Mouse (Mus musculus): ENCODE results near the gene Fbxw4. TPM values are rescaled to one million over a fixed set of nuclear protein-coding genes. Genes with fewer than 3 reads are reported as not detected.

Gene Fbxw4
- polyA plus RNA-seq, 1 experiment = 32.5 TPM

GRCm38 (mm10) chr19:45618184-45618583, 41.9 kb downstream of the Fbxw4 start:
- DNase-seq (ENCODE audit: low read depth, low spot score) = no peak
- WGBS = 70% methylated on average over 6 of the region's 6 CpGs

DNA sequence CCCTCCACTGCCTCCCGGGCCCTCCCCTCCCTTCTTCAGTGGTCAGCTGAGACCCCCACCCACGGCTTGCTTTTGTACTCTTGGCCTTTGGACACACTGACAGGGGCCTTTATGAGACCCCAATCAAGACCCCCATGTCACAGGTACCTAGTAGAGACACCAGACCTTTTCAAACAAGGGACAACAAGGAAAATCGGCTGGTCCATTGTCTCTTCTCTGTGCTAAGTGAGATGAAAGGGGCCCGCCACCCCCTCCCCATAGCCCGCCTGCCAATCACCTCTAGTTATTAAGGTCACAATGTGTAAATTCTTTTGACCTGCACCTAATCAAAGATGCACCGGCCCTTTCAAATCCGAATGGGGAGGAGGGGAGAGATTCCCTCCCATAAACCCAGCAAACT, 43.4 kb downstream of the Fbxw4 start:
- 71% methylated on average over 7 of the region's 7 CpGs for WGBS
- DNase-seq (ENCODE audit: low read depth, low spot score) = no peak

DNA sequence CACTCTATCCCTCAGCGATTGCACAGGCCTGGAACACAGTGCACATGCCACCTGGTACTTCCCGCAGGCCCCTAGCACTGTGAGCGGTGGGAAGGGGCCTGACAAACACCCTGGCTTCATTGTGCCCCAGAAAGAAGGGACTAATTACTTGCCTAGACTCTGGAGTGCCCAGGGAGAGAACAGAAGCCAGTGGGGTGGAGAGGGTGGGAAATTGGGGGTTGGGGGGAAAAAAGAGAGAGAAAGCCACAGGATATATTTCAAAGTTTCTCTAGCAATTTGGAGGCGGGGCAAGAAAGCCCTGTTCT, 43.9 kb downstream of the Fbxw4 start:
- 89% methylated on average over 4 of the region's 4 CpGs for WGBS

GRCm38 (mm10) chr19:45615415-45616213, 44.5 kb downstream of the Fbxw4 start:
- 67% methylated on average over 12 of the region's 12 CpGs for WGBS

More for the DNA sequence above, 43.9 kb downstream of the Fbxw4 start:
- no peak for DNase-seq (ENCODE audit: low read depth, low spot score)

GRCm38 (mm10) chr19:45614928-45615327, 45.2 kb downstream of the Fbxw4 start:
- 67% methylated on average over 3 of the region's 3 CpGs for WGBS
- DNase-seq (ENCODE audit: low read depth, low spot score) = no peak

More at GRCm38 (mm10) chr19:45615415-45616213, 44.5 kb downstream of the Fbxw4 start:
- no peak for DNase-seq (ENCODE audit: low read depth, low spot score)

DNA sequence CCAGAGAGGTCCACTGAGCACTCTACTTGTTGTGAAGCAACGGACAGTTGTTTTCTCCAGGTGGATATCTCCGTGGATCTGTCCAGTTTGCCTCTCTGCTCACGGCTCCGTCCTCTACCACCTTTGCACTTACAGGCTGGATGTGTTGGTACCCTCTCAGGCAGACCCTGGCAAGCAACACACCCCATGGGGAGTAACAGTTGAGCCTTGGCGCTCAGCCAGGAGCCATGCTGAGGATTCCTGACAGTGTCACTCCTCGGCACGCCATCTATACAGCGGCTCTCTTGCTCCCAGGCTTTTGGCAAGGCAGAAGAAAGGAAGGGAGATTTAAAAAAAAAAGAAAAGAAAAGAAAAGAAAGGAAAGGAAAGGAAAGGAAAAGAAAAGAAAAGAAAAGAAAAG, 45.7 kb downstream of the Fbxw4 start:
- DNase-seq (ENCODE audit: low read depth, low spot score) = no peak
- 89% methylated on average over 8 of the region's 8 CpGs for WGBS

GRCm38 (mm10) chr19:45610823-45611222, 49.3 kb downstream of the Fbxw4 start:
- WGBS = 73% methylated on average over 5 of the region's 5 CpGs
- DNase-seq (ENCODE audit: low read depth, low spot score) = no peak

DNA sequence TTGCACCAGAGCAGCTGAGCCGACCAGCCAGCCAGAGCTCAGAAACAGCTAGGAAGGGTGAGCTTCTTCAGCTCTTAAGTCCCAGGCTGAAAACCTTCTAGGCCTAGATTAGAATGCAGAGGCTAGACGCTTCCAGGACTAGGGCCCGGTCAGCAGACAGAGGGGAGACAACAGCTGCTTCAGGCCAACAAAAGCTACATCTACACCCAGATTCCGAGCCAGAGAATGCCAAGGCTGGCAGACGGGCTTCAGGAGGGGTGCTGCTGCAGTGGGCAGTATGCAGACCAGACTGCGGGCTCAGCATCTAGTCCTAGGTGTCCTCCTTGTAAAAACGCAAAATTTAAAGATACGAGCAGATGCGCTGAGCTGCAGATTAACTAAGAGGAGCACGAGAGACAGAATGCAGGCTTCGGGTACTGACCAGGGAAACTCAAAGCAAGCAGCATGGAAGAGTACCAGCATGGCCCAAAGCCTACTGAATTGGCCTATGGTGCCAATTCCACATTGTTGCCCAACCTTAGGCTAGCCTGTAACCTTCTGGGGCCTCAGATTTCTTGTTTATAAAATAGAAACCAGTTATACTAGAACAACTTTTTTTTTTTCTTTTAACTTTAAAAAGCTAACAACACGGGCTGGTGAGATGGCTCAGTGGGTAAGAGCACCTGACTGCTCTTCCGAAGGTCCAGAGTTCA, 51.3 kb downstream of the Fbxw4 start:
- 92% methylated on average over 13 of the region's 13 CpGs for WGBS
- DNase-seq (ENCODE audit: low read depth, low spot score) = no peak

- 87% methylated on average over 7 of the region's 7 CpGs for WGBS
- DNase-seq (ENCODE audit: low read depth, low spot score) = no peak
These were observed 52.6 kb downstream of the Fbxw4 start for GRCm38 (mm10) chr19:45607479-45607878.

- DNase-seq (ENCODE audit: low read depth, low spot score) = no peak
- 92% methylated on average over 4 of the region's 4 CpGs for WGBS
These were observed 53.4 kb downstream of the Fbxw4 start for GRCm38 (mm10) chr19:45606701-45607100.

DNA sequence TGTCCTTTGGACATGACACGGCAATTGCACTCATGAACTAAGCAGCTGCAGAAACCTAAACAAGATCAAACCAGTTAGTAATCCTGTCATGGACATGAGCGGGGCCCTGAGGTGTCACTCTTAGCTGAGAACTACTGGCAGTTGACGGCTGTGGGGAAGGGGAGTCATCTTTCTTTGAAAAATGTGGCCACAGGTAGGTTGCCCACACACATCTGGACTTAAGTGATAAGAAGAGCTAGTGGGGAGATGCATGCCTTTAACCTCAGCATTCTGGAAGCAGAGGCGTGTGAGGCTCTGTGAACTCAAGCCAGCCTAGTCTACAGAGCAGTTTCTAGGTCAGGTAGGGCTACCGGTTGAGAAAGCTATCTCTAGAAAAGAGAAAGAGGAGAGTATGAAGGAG, 57.5 kb downstream of the Fbxw4 start:
- WGBS = 87% methylated on average over 5 of the region's 5 CpGs
- DNase-seq (ENCODE audit: low read depth, low spot score) = no peak

DNA sequence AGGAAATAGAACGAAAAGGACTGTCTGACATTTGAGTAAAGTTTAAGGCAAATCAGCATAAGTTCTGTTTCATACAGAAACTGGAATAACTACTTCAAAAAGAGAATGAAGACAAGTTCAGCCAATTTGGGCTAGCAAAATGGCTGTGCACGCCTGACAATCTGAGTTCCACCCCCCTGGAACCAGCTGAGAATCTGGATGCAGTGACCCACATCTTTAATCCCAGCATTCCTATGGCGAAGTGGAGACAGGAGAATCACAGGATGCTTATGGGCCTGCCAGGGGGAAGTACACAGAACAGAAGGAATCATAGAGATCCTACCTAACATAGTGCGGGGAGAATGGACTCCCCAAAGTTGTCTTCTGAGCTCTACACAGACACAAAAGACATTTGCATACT, 63.0 kb downstream of the Fbxw4 start:
- no peak for DNase-seq (ENCODE audit: low read depth, low spot score)
- WGBS = 91% methylated on average over 4 of the region's 4 CpGs

DNA sequence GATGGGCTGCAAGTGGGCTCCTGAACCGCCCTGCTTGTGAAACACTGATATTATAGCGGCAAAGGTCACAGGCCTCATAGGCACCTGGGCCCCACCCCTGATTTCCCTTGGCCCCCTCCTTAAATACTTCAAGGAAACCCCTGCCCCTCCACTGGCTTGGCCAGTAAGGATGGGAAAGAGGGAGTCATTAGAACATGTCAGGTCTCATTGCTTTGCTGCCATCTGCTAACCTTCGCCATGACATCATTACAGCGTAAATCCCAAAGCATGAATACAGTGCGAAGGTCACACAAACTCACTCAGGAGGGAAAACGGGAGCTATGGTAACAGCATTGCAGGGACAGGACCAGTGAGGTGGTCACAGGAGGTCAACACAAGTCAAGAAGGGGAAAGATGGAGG, 63.7 kb downstream of the Fbxw4 start:
- 91% methylated on average over 6 of the region's 6 CpGs for WGBS

GRCm38 (mm10) chr19:45596019-45596418, 64.1 kb downstream of the Fbxw4 start:
- 81% methylated on average over 7 of the region's 7 CpGs for WGBS
- DNase-seq (ENCODE audit: low read depth, low spot score) = no peak

More for the DNA sequence above, 63.7 kb downstream of the Fbxw4 start:
- DNase-seq (ENCODE audit: low read depth, low spot score) = no peak

DNA sequence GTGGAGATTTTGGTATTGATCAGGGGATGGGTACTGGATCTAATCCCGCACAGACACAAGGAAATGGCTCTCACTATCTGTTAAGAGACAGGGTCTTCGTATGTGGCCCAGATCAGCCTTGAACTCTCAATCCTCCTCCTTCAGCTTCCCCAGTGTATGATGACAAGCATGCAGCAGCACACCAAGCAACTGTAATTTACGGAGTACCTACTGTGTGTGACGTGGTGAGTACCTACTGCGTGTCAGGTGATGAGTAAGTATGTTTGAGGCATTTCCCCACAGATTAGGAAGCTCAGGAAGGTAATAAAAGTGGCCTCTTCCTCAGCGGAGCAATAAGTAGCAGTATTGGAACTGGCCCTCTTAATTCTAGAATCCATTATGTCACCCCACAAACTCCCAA, 64.6 kb downstream of the Fbxw4 start:
- 93% methylated on average over 6 of the region's 6 CpGs for WGBS
- DNase-seq (ENCODE audit: low read depth, low spot score) = no peak

DNA sequence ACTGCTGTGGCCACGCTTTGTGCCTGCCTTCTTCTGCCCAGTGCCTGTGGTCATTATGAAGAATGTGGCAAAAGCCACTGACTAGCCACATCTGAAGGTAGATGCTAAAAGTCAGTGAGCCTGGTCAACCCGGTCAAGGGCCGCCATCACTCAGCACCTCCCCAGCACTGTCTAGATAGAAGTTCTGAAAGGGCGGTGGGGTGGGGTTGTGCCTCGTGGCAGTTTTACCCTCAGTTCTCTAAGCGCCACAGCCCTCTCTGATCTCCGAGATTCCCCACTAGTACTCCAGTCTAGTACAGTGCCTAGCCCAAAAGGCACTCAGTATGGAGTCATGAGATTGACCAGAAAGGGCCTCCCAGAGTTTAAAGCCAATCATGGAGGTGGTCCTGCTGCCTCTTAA, 66.0 kb downstream of the Fbxw4 start:
- no peak for DNase-seq (ENCODE audit: low read depth, low spot score)
- WGBS = 93% methylated on average over 7 of the region's 7 CpGs

- DNase-seq (ENCODE audit: low read depth, low spot score) = no peak
- 93% methylated on average over 9 of the region's 9 CpGs for whole genome bisulfite sequencing
These were observed 67.2 kb downstream of the Fbxw4 start for GRCm38 (mm10) chr19:45592916-45593315.

- no peak for DNase-seq (ENCODE audit: low read depth, low spot score)
These were observed 68.4 kb downstream of the Fbxw4 start for GRCm38 (mm10) chr19:45591704-45592103.

DNA sequence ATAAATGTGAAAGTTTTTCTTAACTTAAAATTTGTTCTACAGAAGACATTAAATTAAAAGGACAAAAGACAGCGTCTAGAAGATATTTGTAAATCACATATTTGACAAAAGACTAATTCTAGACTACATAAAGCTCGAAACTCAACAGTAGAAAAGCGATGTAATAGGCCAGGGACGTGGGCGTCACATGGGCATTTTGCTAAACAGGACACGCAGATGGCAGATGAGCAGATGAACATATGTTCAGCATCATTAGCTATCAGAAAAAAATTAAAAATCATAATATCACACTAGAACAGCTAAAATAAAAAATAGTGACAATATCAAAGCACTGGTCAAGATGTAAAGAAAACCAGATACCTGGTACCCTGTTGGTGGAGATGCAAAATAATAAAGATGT, 70.4 kb downstream of the Fbxw4 start:
- 94% methylated on average over 6 of the region's 6 CpGs for WGBS

More at GRCm38 (mm10) chr19:45591704-45592103, 68.4 kb downstream of the Fbxw4 start:
- 49% methylated on average over 7 of the region's 7 CpGs for WGBS

GRCm38 (mm10) chr19:45587509-45588292, 72.4 kb downstream of the Fbxw4 start:
- WGBS = 89% methylated on average over 6 of the region's 6 CpGs
- no peak for DNase-seq (ENCODE audit: low read depth, low spot score)

More for the DNA sequence above, 70.4 kb downstream of the Fbxw4 start:
- no peak for DNase-seq (ENCODE audit: low read depth, low spot score)

Measured in large intestine, adult 2 months (tissue).